Mouse (Mus musculus): ENCODE measurements around the gene Bsn. TPM values are rescaled to one million over a fixed set of nuclear protein-coding genes. Genes with fewer than 3 reads are reported as not detected.

The Bsn gene
- total RNA-seq, 1 experiment from 2014 or later = 2.7 TPM

- ATAC-seq (replicated peaks in 1 of 2; ENCODE audit: insufficient read depth in 1 of 2, low FRiP score in 2 of 2, low TSS enrichment in 1 of 2, low read depth in 1 of 2, poor library complexity in 2 of 2, severe bottlenecking in 2 of 2) = no peak
Observed at GRCm38 (mm10) chr9:108119891-108120411, 70.2 kb downstream of the Bsn start.

- ATAC-seq (replicated peaks in 1 of 2; ENCODE audit: insufficient read depth in 1 of 2, low FRiP score in 2 of 2, low TSS enrichment in 1 of 2, low read depth in 1 of 2, poor library complexity in 2 of 2, severe bottlenecking in 2 of 2) = no peak
Observed at GRCm38 (mm10) chr9:108117143-108117542, 73.0 kb downstream of the Bsn start.

GRCm38 (mm10) chr9:108115290-108116077 lies 74.7 kb downstream of the Bsn start:
- no peak for ATAC-seq (replicated peaks in 1 of 2; ENCODE audit: insufficient read depth in 1 of 2, low FRiP score in 2 of 2, low TSS enrichment in 1 of 2, low read depth in 1 of 2, poor library complexity in 2 of 2, severe bottlenecking in 2 of 2)

GRCm38 (mm10) chr9:108112719-108113340 lies 77.4 kb downstream of the Bsn start:
- no peak for ATAC-seq (replicated peaks in 1 of 2; ENCODE audit: insufficient read depth in 1 of 2, low FRiP score in 2 of 2, low TSS enrichment in 1 of 2, low read depth in 1 of 2, poor library complexity in 2 of 2, severe bottlenecking in 2 of 2)

GRCm38 (mm10) chr9:108111593-108112121 lies 78.5 kb downstream of the Bsn start:
- 0 out of 4 replicates have a peak, but pooled peaks of 1 of the 2 experiments have one; percentile 6 for ATAC-seq (replicated peaks in 1 of 2; ENCODE audit: insufficient read depth in 1 of 2, low FRiP score in 2 of 2, low TSS enrichment in 1 of 2, low read depth in 1 of 2, poor library complexity in 2 of 2, severe bottlenecking in 2 of 2)

- ATAC-seq (replicated peaks in 1 of 2; ENCODE audit: insufficient read depth in 1 of 2, low FRiP score in 2 of 2, low TSS enrichment in 1 of 2, low read depth in 1 of 2, poor library complexity in 2 of 2, severe bottlenecking in 2 of 2) = 0 out of 4 replicates have a peak, but pooled peaks of 1 of the 2 experiments have one; percentile 9
Observed at GRCm38 (mm10) chr9:108111101-108111592, 79.0 kb downstream of the Bsn start.

GRCm38 (mm10) chr9:108110160-108110559 lies 80.0 kb downstream of the Bsn start:
- no peak for ATAC-seq (replicated peaks in 1 of 2; ENCODE audit: insufficient read depth in 1 of 2, low FRiP score in 2 of 2, low TSS enrichment in 1 of 2, low read depth in 1 of 2, poor library complexity in 2 of 2, severe bottlenecking in 2 of 2)

GRCm38 (mm10) chr9:108107867-108108266 lies 82.3 kb downstream of the Bsn start:
- ATAC-seq (replicated peaks in 1 of 2; ENCODE audit: insufficient read depth in 1 of 2, low FRiP score in 2 of 2, low TSS enrichment in 1 of 2, low read depth in 1 of 2, poor library complexity in 2 of 2, severe bottlenecking in 2 of 2) = no peak

GRCm38 (mm10) chr9:108106090-108106489 lies 84.1 kb downstream of the Bsn start:
- ATAC-seq (replicated peaks in 1 of 2; ENCODE audit: insufficient read depth in 1 of 2, low FRiP score in 2 of 2, low TSS enrichment in 1 of 2, low read depth in 1 of 2, poor library complexity in 2 of 2, severe bottlenecking in 2 of 2) = no peak

GRCm38 (mm10) chr9:108105549-108105863 lies 84.7 kb downstream of the Bsn start:
- ATAC-seq (replicated peaks in 1 of 2; ENCODE audit: insufficient read depth in 1 of 2, low FRiP score in 2 of 2, low TSS enrichment in 1 of 2, low read depth in 1 of 2, poor library complexity in 2 of 2, severe bottlenecking in 2 of 2) = no peak

GRCm38 (mm10) chr9:108104766-108105548 lies 85.2 kb downstream of the Bsn start:
- peak; percentile 63 to 74 for ATAC-seq (replicated peaks in 1 of 2; ENCODE audit: insufficient read depth in 1 of 2, low FRiP score in 2 of 2, low TSS enrichment in 1 of 2, low read depth in 1 of 2, poor library complexity in 2 of 2, severe bottlenecking in 2 of 2)

GRCm38 (mm10) chr9:108099619-108100018 lies 90.6 kb downstream of the Bsn start:
- no peak for ATAC-seq (replicated peaks in 1 of 2; ENCODE audit: insufficient read depth in 1 of 2, low FRiP score in 2 of 2, low TSS enrichment in 1 of 2, low read depth in 1 of 2, poor library complexity in 2 of 2, severe bottlenecking in 2 of 2)

- ATAC-seq (replicated peaks in 1 of 2; ENCODE audit: insufficient read depth in 1 of 2, low FRiP score in 2 of 2, low TSS enrichment in 1 of 2, low read depth in 1 of 2, poor library complexity in 2 of 2, severe bottlenecking in 2 of 2) = no peak
Observed at GRCm38 (mm10) chr9:108095949-108096712, 94.1 kb downstream of the Bsn start.

- peak in 1 of 2 experiments; percentile 29; a peak in 1 of 4 replicates for ATAC-seq (replicated peaks in 1 of 2; ENCODE audit: insufficient read depth in 1 of 2, low FRiP score in 2 of 2, low TSS enrichment in 1 of 2, low read depth in 1 of 2, poor library complexity in 2 of 2, severe bottlenecking in 2 of 2)
Observed at GRCm38 (mm10) chr9:108095518-108095917, 94.7 kb downstream of the Bsn start.

- ATAC-seq (replicated peaks in 1 of 2; ENCODE audit: insufficient read depth in 1 of 2, low FRiP score in 2 of 2, low TSS enrichment in 1 of 2, low read depth in 1 of 2, poor library complexity in 2 of 2, severe bottlenecking in 2 of 2) = peak in 1 of 2 experiments; percentile 30; a peak in 1 of 4 replicates
Observed at GRCm38 (mm10) chr9:108094998-108095411, 95.2 kb downstream of the Bsn start.

GRCm38 (mm10) chr9:108094184-108094941 lies 95.8 kb downstream of the Bsn start, which contains the start of gene Apeh:
TSS of gene Apeh (minus strand) at chr9:108094606.
- peak; percentile 86 to 90 for ATAC-seq (replicated peaks in 1 of 2; ENCODE audit: insufficient read depth in 1 of 2, low FRiP score in 2 of 2, low TSS enrichment in 1 of 2, low read depth in 1 of 2, poor library complexity in 2 of 2, severe bottlenecking in 2 of 2)

Measured in hematopoietic stem cell, adult 5-6 weeks (primary cell).